Mouse (Mus musculus) liver, embryonic 13.5 days (tissue): Measurements from ENCODE around the gene Stx6. TPM values are rescaled to one million over a fixed set of nuclear protein-coding genes. Genes with fewer than 3 reads are reported as not detected.
A peak's percentile ranks its signal among the peaks of the same experiment; 100 is the strongest.

Source experiments
- ATAC-seq: fragments of 200-750 bp; cut with Nextera tagmentation; 2 replicates; pipeline ENCODE4 v1.8.0; 2017; ENCODE audit warnings: low read depth, mild to moderate bottlenecking, moderate number of reproducible peaks, moderate library complexity
- DNase-seq: peaks from one replicate; pipeline ENCODE4 v3.0.0; 2022
- H3K27ac ChIP-seq: fragments of 300-500 bp; sonication (generic); 2 replicates; pipeline ENCODE4 v1.5.1; 2015; ENCODE audit warnings: moderate library complexity, mild to moderate bottlenecking, inconsistent platforms
- H3K27me3 ChIP-seq: fragments of 300-500 bp; sonication (generic); 2 replicates; pipeline ENCODE4 v1.6.1; 2015; ENCODE audit warnings: mild to moderate bottlenecking, inconsistent platforms
- H3K36me3 ChIP-seq: fragments of 300-500 bp; sonication (generic); 2 replicates; pipeline ENCODE4 v1.6.1; 2015; ENCODE audit warnings: mild to moderate bottlenecking, inconsistent platforms
- H3K4me1 ChIP-seq: fragments of 300-500 bp; sonication (generic); replicated peaks from 2 replicates; pipeline ENCODE4 v1.6.1; 2015; ENCODE audit warnings: inconsistent platforms
- H3K4me2 ChIP-seq: fragments of 300-500 bp; sonication (generic); 2 replicates; pipeline ENCODE4 v1.6.1; 2015; ENCODE audit warnings: inconsistent platforms, mild to moderate bottlenecking, moderate library complexity
- H3K4me3 ChIP-seq: fragments of 300-500 bp; sonication (generic); replicated peaks from 2 replicates; pipeline ENCODE4 v1.5.1; 2015; ENCODE audit warnings: mild to moderate bottlenecking, inconsistent platforms
- H3K9ac ChIP-seq: fragments of 300-500 bp; sonication (generic); 2 replicates; pipeline ENCODE4 v1.6.1; 2015; ENCODE audit warnings: mild to moderate bottlenecking, inconsistent platforms
- H3K9me3 ChIP-seq: fragments of 300-500 bp; sonication (generic); replicated peaks from 2 replicates; pipeline ENCODE4 v1.6.1; 2016; ENCODE audit warnings: inconsistent platforms
- WGBS: fragments of 180-500 bp; shearing (Covaris S2); methylation state at CpG from one replicate; pipeline ENCODE4 v1.1.7; 2015; ENCODE audit not compliant: insufficient replicate concordance; 5-methylcytosine and 5-hydroxymethylcytosine counted together
- polyA plus RNA-seq: library from polyadenylated mRNA; unstranded; fragments of >200 nt; fragmentation: Nextera tagmentation; extraction: Ambion mirVana; gene quantifications from 2 replicates; pipeline ENCODE4 v1.2.1, GENCODE M21; 2015

The Stx6 gene
- polyA plus RNA-seq, 1 experiment from 2014 or later: 10.8 TPM

DNA sequence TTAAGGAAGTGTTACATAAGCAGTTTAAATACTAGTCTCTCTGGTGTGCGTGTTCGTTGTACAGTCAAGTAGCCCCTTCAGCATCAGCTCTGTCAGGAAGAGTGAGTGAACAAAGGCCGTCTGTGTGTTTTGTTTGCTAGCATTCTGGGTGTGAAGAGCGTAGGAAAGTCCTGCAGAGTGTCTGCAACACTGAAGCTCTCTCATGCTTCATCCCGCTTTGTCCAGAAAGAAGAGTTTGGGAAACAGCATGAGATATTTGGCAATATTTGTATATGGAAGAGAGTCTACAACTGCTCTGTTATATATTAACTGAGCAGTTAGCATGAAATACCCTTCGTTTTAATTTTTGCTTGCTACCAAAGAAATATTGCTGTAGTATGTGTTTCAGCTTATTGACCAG, 41.0 kb downstream of the Stx6 start:
- Histone ChIP-seq H3K9me3 (no peaks in the 10 kb centered on the region), H3K27ac (no peak overlapping the region), H3K4me2 (no peak overlapping the region), H3K9ac (no peak overlapping the region), H3K27me3 (no peaks in the 10 kb centered on the region), H3K36me3 (0 out of 2 replicates have a peak, but pooled peaks cover 2% of the 10 kb centered on the region), H3K4me3 (no peak overlapping the region), H3K4me1 (peaks cover 19% of the 10 kb centered on the region)
- DNase-seq: no peak
- WGBS: 72% methylated on average over 6 of the region's 6 CpGs
- no peak for ATAC-seq

DNA sequence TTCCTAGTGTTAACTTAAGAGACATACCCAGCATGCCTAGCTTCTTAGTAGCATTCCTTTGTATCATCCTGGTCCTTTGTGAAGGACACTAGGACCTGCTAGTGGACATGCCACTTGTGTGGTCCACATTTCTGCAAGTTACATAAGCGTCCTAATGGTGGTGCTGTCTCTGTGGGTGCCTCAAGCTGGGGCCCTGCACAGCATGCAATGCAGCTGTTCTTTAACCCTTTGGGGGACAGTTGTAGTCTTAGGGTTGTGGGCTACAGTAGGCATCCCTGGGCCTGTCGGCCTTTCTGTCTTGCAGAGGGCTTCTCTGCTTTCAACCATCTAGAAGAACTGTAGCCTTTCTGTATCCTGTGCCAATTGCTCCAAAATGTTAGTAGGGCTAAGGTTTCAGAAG, 42.5 kb downstream of the Stx6 start:
- Histone ChIP-seq H3K4me1 (peaks cover 19% of the 10 kb centered on the region), H3K27me3 (no peaks in the 10 kb centered on the region), H3K27ac (no peak overlapping the region), H3K36me3 (0 out of 2 replicates have a peak, but pooled peaks cover 4% of the 10 kb centered on the region), H3K9me3 (no peaks in the 10 kb centered on the region), H3K4me3 (no peak overlapping the region), H3K9ac (no peak overlapping the region), H3K4me2 (no peak overlapping the region)
- WGBS: 55% methylated on average over 2 of the region's 2 CpGs
- DNase-seq (no peak), ATAC-seq (no peak)

DNA sequence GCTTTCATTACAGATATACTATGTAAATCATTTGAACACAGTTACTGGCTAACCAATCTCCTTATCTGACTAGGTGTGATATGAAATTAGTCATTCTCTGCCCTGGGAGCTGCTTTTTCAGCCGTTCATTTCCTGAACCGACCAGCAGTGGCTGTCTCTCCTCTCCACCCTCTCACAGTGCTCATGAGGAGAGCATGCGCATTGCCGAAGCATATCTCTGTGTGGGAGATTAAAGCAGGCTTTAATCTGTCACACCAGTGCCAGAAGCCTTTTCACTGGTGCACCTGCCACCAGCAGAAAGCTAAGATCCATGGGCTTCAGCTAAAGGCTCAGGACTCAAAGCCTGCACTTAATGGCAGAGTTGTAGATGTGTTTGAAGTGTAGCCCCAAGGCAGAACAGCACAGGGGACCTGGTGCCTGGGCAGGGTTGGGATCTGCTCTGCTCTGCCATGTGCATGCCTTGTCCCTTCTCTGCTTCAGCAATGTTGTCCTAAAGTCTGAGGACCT, 42.9 kb downstream of the Stx6 start:
- Histone ChIP-seq H3K9ac (no peak overlapping the region), H3K9me3 (no peaks in the 10 kb centered on the region), H3K4me3 (no peak overlapping the region), H3K27me3 (no peaks in the 10 kb centered on the region), H3K4me1 (peaks cover 19% of the 10 kb centered on the region), H3K27ac (no peak overlapping the region), H3K36me3 (0 out of 2 replicates have a peak, but pooled peaks cover 4% of the 10 kb centered on the region), H3K4me2 (no peak overlapping the region)
- DNase-seq (no peak), ATAC-seq (peak; percentile 39; the same call in 1 of the 2 replicates)
- 32% methylated on average over 4 of the region's 4 CpGs for WGBS

DNA sequence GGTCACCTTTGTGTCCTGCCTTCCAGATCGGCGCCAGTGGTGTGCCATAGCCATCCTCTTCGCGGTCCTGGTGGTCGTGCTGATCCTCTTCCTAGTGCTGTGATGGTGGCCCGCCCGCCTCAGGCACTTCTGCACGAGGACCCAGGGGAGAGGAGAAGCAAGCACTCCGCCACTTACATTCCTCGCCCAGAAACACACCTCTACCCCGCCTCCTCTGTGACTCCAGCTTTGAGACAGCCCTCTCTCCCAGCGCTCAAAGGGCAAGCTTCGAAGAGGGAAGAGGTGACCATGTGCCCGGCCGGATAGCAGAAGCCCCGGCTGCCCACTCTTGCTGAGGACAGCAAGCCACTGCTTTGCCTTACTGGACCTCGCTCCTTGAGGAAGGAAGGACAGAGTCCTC, 43.4 kb downstream of the Stx6 start:
- no peak overlapping the region for H3K9ac ChIP-seq
- peaks cover 19% of the 10 kb centered on the region for H3K4me1 ChIP-seq
- ATAC-seq (no peak), DNase-seq (no peak)
- WGBS: 79% methylated on average over 17 of the region's 17 CpGs
- no peak overlapping the region for H3K27ac ChIP-seq
- H3K9me3 ChIP-seq: no peaks in the 10 kb centered on the region
- H3K4me3 ChIP-seq: no peak overlapping the region
- H3K4me2 ChIP-seq: no peak overlapping the region
- no peaks in the 10 kb centered on the region for H3K27me3 ChIP-seq
- 0 out of 2 replicates have a peak, but pooled peaks cover 4% of the 10 kb centered on the region for H3K36me3 ChIP-seq

DNA sequence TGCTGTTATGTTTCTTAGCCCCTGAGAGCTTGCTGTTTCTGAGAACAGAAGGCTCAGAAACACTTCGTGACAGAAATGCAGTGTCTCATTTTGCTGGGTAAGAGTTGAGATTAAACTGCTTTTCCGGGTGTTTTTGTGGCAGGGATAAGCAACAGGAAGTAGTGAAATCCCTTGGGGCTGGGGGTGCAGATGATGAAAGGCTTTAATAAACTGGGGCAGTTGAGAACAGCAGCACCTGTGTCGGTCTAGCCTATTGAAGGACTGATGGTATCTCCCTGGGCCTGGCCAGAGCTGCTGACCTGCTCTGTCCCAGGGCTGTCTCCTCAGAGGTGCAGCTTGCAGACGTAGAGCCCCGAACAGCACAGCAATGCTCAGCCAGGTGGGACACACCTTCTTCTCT, 44.0 kb downstream of the Stx6 start:
- Histone ChIP-seq H3K4me3 (no peak overlapping the region), H3K9ac (no peak overlapping the region), H3K36me3 (0 out of 2 replicates have a peak, but pooled peaks cover 4% of the 10 kb centered on the region), H3K27me3 (no peaks in the 10 kb centered on the region), H3K9me3 (no peaks in the 10 kb centered on the region), H3K4me1 (peaks cover 19% of the 10 kb centered on the region), H3K27ac (no peak overlapping the region), H3K4me2 (no peak overlapping the region)
- WGBS: 76% methylated on average over 5 of the region's 5 CpGs
- no peak for DNase-seq
- no peak for ATAC-seq

DNA sequence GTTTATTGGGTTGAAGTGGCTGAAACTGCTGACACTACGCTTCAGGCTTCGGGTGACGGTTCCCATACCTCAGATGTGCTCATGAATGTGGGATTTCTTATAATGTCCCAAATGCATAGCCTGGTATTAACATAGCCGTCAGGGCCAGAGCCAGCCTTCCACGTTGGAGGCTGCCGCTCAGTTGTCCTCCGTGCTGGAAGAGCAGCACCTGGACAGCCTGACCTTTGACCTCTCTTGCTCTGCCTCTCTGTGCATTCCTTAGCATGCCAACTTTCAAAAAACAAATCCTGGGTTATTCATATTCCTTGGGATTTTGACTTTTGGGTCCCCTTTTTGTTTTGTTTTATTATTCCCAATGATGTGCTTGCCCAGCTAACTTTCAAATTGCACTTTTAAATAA, 44.6 kb downstream of the Stx6 start:
- no peak overlapping the region for H3K27ac ChIP-seq
- no peaks in the 10 kb centered on the region for H3K27me3 ChIP-seq
- ATAC-seq (no peak), DNase-seq (no peak)
- no peaks in the 10 kb centered on the region for H3K9me3 ChIP-seq
- peaks cover 18% of the 10 kb centered on the region for H3K4me1 ChIP-seq
- H3K4me2 ChIP-seq: no peak overlapping the region
- H3K36me3 ChIP-seq: 0 out of 2 replicates have a peak, but pooled peaks cover 4% of the 10 kb centered on the region
- 87% methylated on average over 7 of the region's 7 CpGs for WGBS
- H3K4me3 ChIP-seq: no peak overlapping the region
- H3K9ac ChIP-seq: no peak overlapping the region

DNA sequence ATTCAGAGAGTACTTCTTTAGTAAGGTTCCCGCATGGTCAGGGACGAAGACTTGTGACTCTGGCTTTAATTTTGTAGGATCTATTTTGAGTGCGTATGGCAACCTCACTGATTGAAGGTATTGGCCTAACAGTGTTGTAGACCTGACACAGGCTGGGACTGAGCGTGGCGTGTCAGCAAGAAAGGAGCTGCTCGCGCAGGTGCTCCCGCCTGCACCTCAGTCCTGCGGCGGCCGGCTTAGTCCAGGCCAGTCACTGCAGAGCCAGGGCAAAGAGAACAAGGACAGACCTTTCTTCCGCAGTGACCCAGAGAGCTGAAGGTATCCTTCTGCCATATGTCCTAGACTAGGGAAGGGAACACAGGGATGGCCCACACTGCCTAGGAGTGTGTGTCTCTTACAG, 45.4 kb downstream of the Stx6 start:
- no peak for DNase-seq
- H3K36me3 ChIP-seq: 0 out of 2 replicates have a peak, but pooled peaks cover 4% of the 10 kb centered on the region
- 91% methylated on average over 12 of the region's 12 CpGs for WGBS

DNA sequence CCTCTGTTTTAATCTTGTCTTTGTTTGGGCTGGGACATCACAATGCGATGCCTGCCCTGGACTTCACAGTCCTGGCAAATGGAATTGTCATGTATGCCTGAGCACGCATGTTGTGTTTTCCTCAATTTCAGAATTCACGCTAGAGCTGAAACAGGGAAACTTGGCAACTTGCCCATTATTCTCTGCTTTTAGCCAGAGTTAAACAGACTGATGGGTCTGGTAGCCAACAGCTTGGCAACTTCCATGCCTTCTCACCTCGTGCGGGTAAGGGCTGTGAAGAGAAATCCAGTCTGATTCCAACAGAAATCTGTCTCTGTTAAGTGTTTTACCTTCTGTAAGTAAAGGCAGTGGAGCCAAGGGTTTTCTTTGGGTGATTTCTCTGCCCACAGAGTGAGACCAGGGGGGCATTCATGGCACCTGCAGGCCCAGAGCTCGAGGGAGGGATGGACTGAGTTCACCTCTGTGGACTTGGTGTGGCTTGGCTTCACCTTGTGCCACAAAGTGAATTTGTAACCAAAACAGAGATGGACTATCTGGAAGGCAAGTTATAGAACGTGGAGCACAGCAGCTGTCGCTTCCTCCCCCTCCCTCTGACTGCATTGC, 46.1 kb downstream of the Stx6 start:
- H3K9ac ChIP-seq: no peak overlapping the region
- DNase-seq: no peak
- no peaks in the 10 kb centered on the region for H3K27me3 ChIP-seq
- H3K4me3 ChIP-seq: no peak overlapping the region
- H3K4me1 ChIP-seq: peaks cover 14% of the 10 kb centered on the region
- H3K27ac ChIP-seq: no peak overlapping the region
- no peaks in the 10 kb centered on the region for H3K9me3 ChIP-seq
- ATAC-seq: no peak
- WGBS: 77% methylated on average over 8 of the region's 8 CpGs
- H3K4me2 ChIP-seq: no peak overlapping the region
- 0 out of 2 replicates have a peak, but pooled peaks cover 4% of the 10 kb centered on the region for H3K36me3 ChIP-seq

More for the DNA sequence above, 45.4 kb downstream of the Stx6 start:
- Histone ChIP-seq H3K27ac (no peak overlapping the region), H3K4me3 (no peak overlapping the region), H3K27me3 (no peaks in the 10 kb centered on the region), H3K4me1 (peaks cover 14% of the 10 kb centered on the region), H3K4me2 (no peak overlapping the region), H3K9me3 (no peaks in the 10 kb centered on the region), H3K9ac (no peak overlapping the region)
- ATAC-seq: no peak

DNA sequence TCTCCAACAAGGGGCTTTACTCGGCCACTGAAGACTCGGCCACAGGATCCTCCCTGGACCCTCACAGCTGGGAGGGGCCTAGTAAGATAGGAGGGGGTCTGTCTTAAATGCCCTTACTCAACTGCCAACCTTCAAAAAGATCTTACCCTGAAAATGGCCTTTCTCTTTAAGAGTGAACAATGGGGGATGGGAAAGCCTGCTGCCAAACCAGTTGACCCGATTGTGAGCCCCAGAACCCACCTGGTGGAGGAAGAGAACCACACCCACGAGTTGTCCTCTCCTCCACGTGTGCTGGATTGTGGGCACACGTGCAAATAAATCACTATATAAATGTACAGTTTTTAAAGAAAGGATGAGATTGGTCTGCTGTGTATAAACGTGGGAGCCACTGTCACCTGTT, 46.8 kb downstream of the Stx6 start:
- Histone ChIP-seq H3K9me3 (no peaks in the 10 kb centered on the region), H3K27me3 (no peaks in the 10 kb centered on the region), H3K4me1 (peaks cover 16% of the 10 kb centered on the region), H3K36me3 (0 out of 2 replicates have a peak, but pooled peaks cover 4% of the 10 kb centered on the region), H3K27ac (no peak overlapping the region), H3K9ac (no peak overlapping the region), H3K4me3 (no peak overlapping the region), H3K4me2 (no peak overlapping the region)
- ATAC-seq (no peak), DNase-seq (no peak)
- WGBS: 54% methylated on average over 7 of the region's 7 CpGs

DNA sequence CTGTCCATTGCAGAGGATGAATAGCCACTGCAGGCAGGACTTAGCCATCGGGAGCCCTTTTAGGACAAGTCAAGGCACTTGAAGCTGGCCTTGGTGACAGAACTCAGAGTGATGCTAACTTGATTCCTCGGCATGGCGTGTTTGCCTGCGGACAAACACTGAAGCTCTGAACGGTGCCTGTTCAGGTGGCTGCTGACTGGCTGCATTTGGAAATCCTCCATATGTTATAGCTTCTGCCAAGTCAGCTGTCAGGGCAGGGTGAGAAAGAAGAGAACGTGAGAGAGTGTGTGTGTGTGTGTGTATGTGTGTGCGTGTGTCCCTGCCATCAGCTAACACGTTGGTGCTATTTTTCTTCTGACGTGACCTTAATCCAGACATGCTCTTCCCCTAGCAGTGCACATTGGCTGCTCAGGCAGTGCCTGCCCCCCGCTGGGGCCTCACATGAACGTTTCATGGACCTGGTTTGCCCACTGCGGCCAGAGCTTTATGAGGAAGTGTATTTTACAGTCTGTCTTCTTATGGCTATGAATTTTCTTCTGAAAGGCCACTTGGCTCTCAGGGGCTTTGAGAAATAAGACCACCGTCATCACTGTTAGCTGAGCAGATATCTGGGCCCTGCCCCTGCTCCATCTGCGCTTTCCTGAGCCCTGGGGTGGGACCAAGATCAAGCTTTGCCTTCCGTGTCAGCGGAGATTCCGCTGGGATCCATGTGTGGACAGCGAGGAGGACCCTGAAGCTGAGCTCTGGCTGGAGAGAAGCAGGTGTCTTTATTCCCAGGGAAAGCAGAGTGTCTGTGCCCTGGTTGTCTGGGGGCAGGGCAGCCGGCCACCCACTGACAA, 47.5 kb downstream of the Stx6 start:
- Histone ChIP-seq H3K4me2 (no peak overlapping the region), H3K4me1 (peaks cover 13% of the 10 kb centered on the region), H3K27ac (no peak overlapping the region), H3K27me3 (no peaks in the 10 kb centered on the region), H3K9ac (no peak overlapping the region), H3K9me3 (no peaks in the 10 kb centered on the region), H3K36me3 (0 out of 2 replicates have a peak, but pooled peaks cover 2% of the 10 kb centered on the region), H3K4me3 (no peak overlapping the region)
- WGBS: 68% methylated on average over 19 of the region's 19 CpGs
- ATAC-seq (no peak), DNase-seq (no peak)

DNA sequence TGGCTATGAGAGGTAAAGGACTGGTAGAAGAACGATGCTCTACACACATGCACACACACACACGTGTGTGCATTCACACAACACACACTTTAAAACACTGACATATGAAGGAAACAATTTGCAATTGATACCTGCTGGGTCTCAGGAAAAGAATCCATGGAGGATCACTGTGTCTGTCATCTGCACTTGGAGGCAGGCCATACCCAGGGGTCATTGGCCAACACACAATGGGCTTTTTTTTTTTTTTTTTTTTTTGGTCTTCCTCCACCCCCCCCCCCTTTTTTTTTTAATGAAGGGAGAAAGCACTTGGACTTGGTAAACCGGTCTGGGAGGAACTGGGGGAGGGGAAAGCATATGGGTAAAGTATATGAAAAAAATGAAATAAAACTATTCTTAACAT, 49.3 kb downstream of the Stx6 start:
- Histone ChIP-seq H3K4me1 (peaks cover 5% of the 10 kb centered on the region; the same call in 1 of the 2 replicates), H3K4me3 (no peak overlapping the region), H3K4me2 (no peak overlapping the region), H3K9me3 (no peaks in the 10 kb centered on the region), H3K36me3 (0 out of 2 replicates have a peak, but pooled peaks cover 2% of the 10 kb centered on the region), H3K27ac (no peak overlapping the region), H3K9ac (no peak overlapping the region), H3K27me3 (no peaks in the 10 kb centered on the region)
- ATAC-seq (no peak), DNase-seq (no peak)
- 73% methylated on average over 3 of the region's 3 CpGs for WGBS
